36 mouse cellular contexts compared by ENCODE assay signal in the genomic region with DNA sequence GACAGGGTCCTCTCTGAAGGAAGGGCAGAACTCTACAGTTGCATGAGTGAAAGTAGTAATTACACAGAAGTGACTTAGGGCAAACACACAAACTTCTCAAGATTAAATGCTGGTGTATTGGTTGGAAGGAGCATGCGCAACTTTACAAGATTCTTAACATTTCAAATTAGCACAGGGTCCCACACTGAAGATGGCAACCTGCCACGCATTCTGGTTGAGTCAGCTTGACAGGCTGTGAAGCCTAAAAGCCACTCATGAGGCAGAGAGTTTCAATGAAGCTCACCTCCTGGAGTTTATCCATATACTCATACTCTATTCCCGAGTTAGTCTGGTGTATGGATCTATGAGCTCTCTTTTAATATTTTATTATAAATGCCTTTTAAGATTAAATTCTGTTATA. TPM values are rescaled to one million over a fixed set of nuclear protein-coding genes. Genes with fewer than 3 reads are reported as not detected.
"Had no signal": no experiment of that assay in that cellular context is flagged by ENCODE, and none has a peak within 500 bp of the region (broad histone marks: within the 10 kb centered on the region; RNA-seq: fewer than 3 reads in every experiment).

No protein-coding gene starts in this region.

RNA-seq across cellular contexts. Expression of gene Eci3, which starts 5.5 kb away (rescaled TPM):
- total RNA-seq: granulocyte monocyte progenitor cell, adult 5-6 weeks had no signal
- polyA plus RNA-seq: limb, embryonic 10.5 days; liver, embryonic 15.5 days had no signal

RNA-seq across cellular contexts. Expression of gene 4933417A18Rik, which starts 33.9 kb away (rescaled TPM):
- total RNA-seq: gastrocnemius, adult 2 months; gastrocnemius, postnatal 10 days; gastrocnemius, postnatal 25 days; gastrocnemius, postnatal 4 days; granulocyte monocyte progenitor cell, adult 5-6 weeks; heart, adult 18-20 months; heart, adult 8-10 months; heart, postnatal 10 days; heart, postnatal 25 days; heart, postnatal 4 days; layer of hippocampus, adult 2 months; layer of hippocampus, postnatal 10 days; layer of hippocampus, postnatal 25 days; left cerebral cortex, adult 2 months; left cerebral cortex, postnatal 14 days; left cerebral cortex, postnatal 36 days had no signal
- polyA plus RNA-seq: frontal cortex, adult 2 months; heart, embryonic 10.5 days; heart, embryonic 12.5 days; heart, embryonic 14.5 days; heart, embryonic 16.5 days; hindbrain, embryonic 10.5 days; hindbrain, embryonic 12.5 days; hindbrain, embryonic 14.5 days; hindbrain, embryonic 16.5 days; inflammation-experienced regulatory T-cells, adult 6 months; intestine, embryonic 15.5 days; intestine, postnatal 0 days; kidney, embryonic 14.5 days; kidney, embryonic 16.5 days; limb, embryonic 10.5 days; limb, embryonic 12.5 days; limb, embryonic 14.5 days; liver, embryonic 11.5 days; liver, embryonic 13.5 days; liver, embryonic 15.5 days had no signal

RNA-seq across cellular contexts. Expression of gene Fam217a, which starts 34.0 kb away (rescaled TPM):
- total RNA-seq: gastrocnemius, postnatal 25 days; granulocyte monocyte progenitor cell, adult 5-6 weeks had no signal
- polyA plus RNA-seq: inflammation-experienced regulatory T-cells, adult 6 months had no signal
